Mouse (Mus musculus): ENCODE data around the gene Krt1.

- TF ChIP-seq GATA1 (IDR thresholded peaks at IDR 0.05; ENCODE audit: low read length) (no peak), TAL1 (IDR thresholded peaks at IDR 0.05; ENCODE audit: low read length) (no peak)
Observed at GRCm38 (mm10) chr15:101858673-101859425, 8.3 kb upstream of the Krt1 start.

Data from erythroblast, embryonic 14.5 days (primary cell).